Mouse (Mus musculus) MEL (cell line): Measurements from ENCODE around the gene Smbd1.

Source experiments
- CTCF ChIP-seq, 3 experiments: IDR thresholded peaks in 2 of 3; conservative IDR thresholded peaks in 1 of 3; 2 replicates each; pipeline ENCODE4 v1.5.1; 2011 to 2012; ENCODE audit warnings: low read length in 3 of 3, low read depth in 2 of 3, mild to moderate bottlenecking in 2 of 3, improper control_type of control experiment in 1 of 3, inconsistent platforms in 1 of 3, mixed read lengths in 1 of 3, moderate library complexity in 1 of 3; ENCODE audit not compliant: control insufficient read depth in 1 of 3, insufficient read depth in 1 of 3, poor library complexity in 1 of 3, severe bottlenecking in 1 of 3
- EP300 ChIP-seq, 2 experiments: IDR thresholded peaks; 2 replicates each; pipeline ENCODE4 v1.6.1; 2011; ENCODE audit warnings: improper control_type of control experiment in 2 of 2, low read length in 2 of 2, low read depth in 1 of 2, mild to moderate bottlenecking in 1 of 2
- ETS1 ChIP-seq: IDR thresholded peaks from 2 replicates; pipeline ENCODE4 v1.6.1; 2012; ENCODE audit warnings: low read depth, mild to moderate bottlenecking, inconsistent platforms, low read length, improper control_type of control experiment, moderate library complexity
- GATA1 ChIP-seq: IDR thresholded peaks from 2 replicates; pipeline ENCODE4 v1.6.1; 2011; ENCODE audit warnings: low read depth, low read length, improper control_type of control experiment
- HCFC1 ChIP-seq: IDR thresholded peaks from 2 replicates; pipeline ENCODE4 v1.6.1; 2012; ENCODE audit warnings: low read depth, mild to moderate bottlenecking, inconsistent platforms, low read length, improper control_type of control experiment, moderate library complexity
- MAX ChIP-seq: IDR thresholded peaks from 2 replicates; pipeline ENCODE4 v1.6.1; 2011; ENCODE audit warnings: low read length, improper control_type of control experiment
- MYC ChIP-seq: IDR thresholded peaks from 2 replicates; pipeline ENCODE4 v1.6.1; 2011; ENCODE audit warnings: low read depth, mild to moderate bottlenecking, low read length, improper control_type of control experiment, moderate library complexity
- POLR2A ChIP-seq, 2 experiments: IDR thresholded peaks; 2 replicates each; pipeline ENCODE4 v1.6.1; 2011 to 2012; ENCODE audit warnings: low read length in 2 of 2, mild to moderate bottlenecking in 2 of 2, control low read depth in 1 of 2, improper control_type of control experiment in 1 of 2, low read depth in 1 of 2, moderate library complexity in 1 of 2; ENCODE audit not compliant: control insufficient read depth in 1 of 2, insufficient read depth in 1 of 2, poor library complexity in 1 of 2
- RAD21 ChIP-seq: IDR thresholded peaks from 2 replicates; pipeline ENCODE4 v1.6.1; 2011; ENCODE audit warnings: mild to moderate bottlenecking, low read depth, low read length, improper control_type of control experiment
- UBTF ChIP-seq: IDR thresholded peaks from 2 replicates; pipeline ENCODE4 v1.6.1; 2012; ENCODE audit warnings: low read depth, mild to moderate bottlenecking, inconsistent platforms, low read length, improper control_type of control experiment, moderate library complexity, borderline replicate concordance; ENCODE audit not compliant: insufficient read depth
- USF1 ChIP-seq: IDR thresholded peaks from 2 replicates; pipeline ENCODE4 v1.6.1; 2014; ENCODE audit warnings: low read depth, mild to moderate bottlenecking, inconsistent platforms, low read length, improper control_type of control experiment, moderate library complexity
- ZC3H11A ChIP-seq: IDR thresholded peaks from 2 replicates; pipeline ENCODE4 v1.6.1; 2012; ENCODE audit warnings: low read depth, mild to moderate bottlenecking, inconsistent platforms, low read length, improper control_type of control experiment

GRCm38 (mm10) chr16:32853492-32854049, 43.3 kb upstream of the Smbd1 start:
- no peak for TF ChIP-seq USF1
- no peak for TF ChIP-seq CTCF (IDR thresholded peaks at IDR 0.05 in 2 of 3, conservative IDR thresholded peaks at IDR 0.05 in 1 of 3; ENCODE audit: control insufficient read depth in 1 of 3, insufficient read depth in 1 of 3, low read depth in 2 of 3, low read length in 3 of 3, poor library complexity in 1 of 3, severe bottlenecking in 1 of 3)
- TF ChIP-seq RAD21: no peak
- TF ChIP-seq POLR2A (IDR thresholded peaks at IDR 0.05; ENCODE audit: control insufficient read depth in 1 of 2, insufficient read depth in 1 of 2, low read depth in 1 of 2, low read length in 2 of 2, poor library complexity in 1 of 2): no peak
- TF ChIP-seq ETS1: no peak
- no peak for TF ChIP-seq MYC
- TF ChIP-seq HCFC1: no peak
- no peak for TF ChIP-seq EP300 (IDR thresholded peaks at IDR 0.05; ENCODE audit: low read depth in 1 of 2, low read length in 2 of 2)
- TF ChIP-seq UBTF: no peak
- TF ChIP-seq MAX: no peak
- no peak for TF ChIP-seq ZC3H11A
- no peak for TF ChIP-seq GATA1
